Mouse (Mus musculus) limb, embryonic 12.5 days (tissue): ENCODE results near the gene Myo6. TPM values are rescaled to one million over a fixed set of nuclear protein-coding genes. Genes with fewer than 3 reads are reported as not detected.

Experiments
- ATAC-seq: fragments of 200-750 bp; cut with Nextera tagmentation; 2 replicates; pipeline ENCODE4 v1.8.0; 2017; ENCODE audit warnings: low read depth, moderate TSS enrichment; ENCODE audit not compliant: insufficient number of reproducible peaks, insufficient read depth, low FRiP score, low TSS enrichment
- H3K27ac ChIP-seq: fragments of 300-500 bp; sonication (generic); 2 replicates; pipeline ENCODE4 v1.5.1; 2016; ENCODE audit warnings: mild to moderate bottlenecking, moderate library complexity
- H3K27me3 ChIP-seq: fragments of 300-500 bp; sonication (generic); 2 replicates; pipeline ENCODE4 v1.6.1; 2016; ENCODE audit warnings: mild to moderate bottlenecking, moderate library complexity
- H3K36me3 ChIP-seq: fragments of 300-500 bp; sonication (generic); 2 replicates; pipeline ENCODE4 v1.6.1; 2016; ENCODE audit warnings: mild to moderate bottlenecking, moderate library complexity
- H3K4me1 ChIP-seq: fragments of 300-500 bp; sonication (generic); replicated peaks from 2 replicates; pipeline ENCODE4 v1.6.1; 2016
- H3K4me2 ChIP-seq: fragments of 300-500 bp; sonication (generic); 2 replicates; pipeline ENCODE4 v1.6.1; 2016; ENCODE audit warnings: mild to moderate bottlenecking, moderate library complexity
- H3K4me3 ChIP-seq: fragments of 300-500 bp; sonication (generic); replicated peaks from 2 replicates; pipeline ENCODE4 v1.5.1; 2016; ENCODE audit warnings: mild to moderate bottlenecking
- H3K9ac ChIP-seq: fragments of 300-500 bp; sonication (generic); replicated peaks from 2 replicates; pipeline ENCODE4 v1.6.1; 2016; ENCODE audit warnings: mild to moderate bottlenecking, moderate library complexity
- H3K9me3 ChIP-seq: fragments of 300-500 bp; sonication (generic); 2 replicates; pipeline ENCODE4 v1.6.1; 2016; ENCODE audit warnings: mild to moderate bottlenecking, moderate library complexity
- WGBS: fragments of 180-500 bp; shearing (Covaris S2); methylation state at CpG from one replicate; pipeline ENCODE4 v1.1.7; 2016; 5-methylcytosine and 5-hydroxymethylcytosine counted together
- polyA plus RNA-seq: library from polyadenylated mRNA; unstranded; fragments of >200 nt; fragmentation: Nextera tagmentation; extraction: Ambion mirVana; gene quantifications from 2 replicates; pipeline ENCODE4 v1.2.1, GENCODE M21; 2016

Gene Myo6
- polyA plus RNA-seq: 10.1 and 11.2 TPM in 2 replicates

GRCm38 (mm10) chr9:80164611-80165474 is at the start of gene Myo6:
TSS of gene Myo6 (plus strand) at chr9:80165031.
- Histone ChIP-seq H3K4me3 (peak within 1 kb of the TSS; percentile 71), H3K4me1 (0 out of 2 replicates have a peak, but pooled peaks cover 4% of the 10 kb centered on the region), H3K36me3 (no peaks in the 10 kb centered on the region), H3K9ac (peak within 1 kb of the TSS; percentile 77), H3K27ac (peak within 1 kb of the TSS; percentile 74), H3K9me3 (no peaks in the 10 kb centered on the region), H3K4me2 (peak within 1 kb of the TSS; percentile 70), H3K27me3 (no peaks in the 10 kb centered on the region)
- WGBS: under 1% methylated on average over 69 of the region's 69 CpGs
- peak; percentile 98 for ATAC-seq

- 22% methylated on average over 10 of the region's 10 CpGs for WGBS
- H3K36me3 ChIP-seq: peaks cover 56% of the 10 kb centered on the region
- H3K4me1 ChIP-seq: 0 out of 2 replicates have a peak, but pooled peaks cover 4% of the 10 kb centered on the region
- no peak overlapping the region for H3K27ac ChIP-seq
- no peak overlapping the region for H3K4me3 ChIP-seq
- H3K4me2 ChIP-seq: no peak overlapping the region
- no peaks in the 10 kb centered on the region for H3K9me3 ChIP-seq
- no peaks in the 10 kb centered on the region for H3K27me3 ChIP-seq
- ATAC-seq: no peak
- H3K9ac ChIP-seq: no peak overlapping the region
Observed at GRCm38 (mm10) chr9:80145992-80146587, 18.7 kb upstream of the Myo6 start.

- 89% methylated on average over 5 of the region's 5 CpGs for whole genome bisulfite sequencing
- 0 out of 2 replicates have a peak, but pooled peaks cover 4% of the 10 kb centered on the region for H3K4me1 ChIP-seq
- no peak overlapping the region for H3K4me2 ChIP-seq
- no peaks in the 10 kb centered on the region for H3K27me3 ChIP-seq
- no peaks in the 10 kb centered on the region for H3K9me3 ChIP-seq
- no peak overlapping the region for H3K4me3 ChIP-seq
- no peak for ATAC-seq
- H3K9ac ChIP-seq: no peak overlapping the region
- peaks cover 39% of the 10 kb centered on the region for H3K36me3 ChIP-seq
- H3K27ac ChIP-seq: no peak overlapping the region
Observed at GRCm38 (mm10) chr9:80149594-80149993, 15.2 kb upstream of the Myo6 start.

GRCm38 (mm10) chr9:80155277-80155676 is 9.6 kb upstream of the Myo6 start:
- Histone ChIP-seq H3K4me1 (no peaks in the 10 kb centered on the region), H3K4me3 (no peak overlapping the region), H3K9me3 (no peaks in the 10 kb centered on the region), H3K4me2 (no peak overlapping the region), H3K27me3 (no peaks in the 10 kb centered on the region), H3K36me3 (peaks cover 14% of the 10 kb centered on the region), H3K9ac (no peak overlapping the region), H3K27ac (no peak overlapping the region)
- no peak; the same call in 1 of the 2 replicates for ATAC-seq
- 84% methylated on average over 5 of the region's 5 CpGs for WGBS

GRCm38 (mm10) chr9:80156780-80157179 is 8.1 kb upstream of the Myo6 start:
- Histone ChIP-seq H3K4me1 (no peaks in the 10 kb centered on the region), H3K27me3 (no peaks in the 10 kb centered on the region), H3K27ac (no peak overlapping the region), H3K9me3 (no peaks in the 10 kb centered on the region), H3K4me3 (no peak overlapping the region), H3K36me3 (peaks cover 12% of the 10 kb centered on the region), H3K9ac (no peak overlapping the region), H3K4me2 (no peak overlapping the region)
- 55% methylated on average over 5 of the region's 5 CpGs for WGBS
- ATAC-seq: no peak

GRCm38 (mm10) chr9:80157840-80158465 is 6.9 kb upstream of the Myo6 start:
- Histone ChIP-seq H3K9ac (no peak overlapping the region), H3K36me3 (peaks cover 2% of the 10 kb centered on the region), H3K27ac (no peak overlapping the region), H3K9me3 (no peaks in the 10 kb centered on the region), H3K4me3 (no peak overlapping the region), H3K27me3 (no peaks in the 10 kb centered on the region), H3K4me2 (no peak overlapping the region), H3K4me1 (no peaks in the 10 kb centered on the region)
- WGBS: 92% methylated on average over 12 of the region's 12 CpGs
- ATAC-seq: no peak

- no peak for ATAC-seq
Observed at GRCm38 (mm10) chr9:80158937-80159336, 5.9 kb upstream of the Myo6 start.

GRCm38 (mm10) chr9:80161451-80161850 is 3.4 kb upstream of the Myo6 start:
- Histone ChIP-seq H3K9ac (no peak overlapping the region), H3K27me3 (no peaks in the 10 kb centered on the region), H3K4me2 (no peak overlapping the region), H3K27ac (no peak overlapping the region), H3K4me3 (no peak overlapping the region), H3K36me3 (no peaks in the 10 kb centered on the region), H3K4me1 (0 out of 2 replicates have a peak, but pooled peaks cover 4% of the 10 kb centered on the region), H3K9me3 (no peaks in the 10 kb centered on the region)
- ATAC-seq: no peak
- 81% methylated on average over 4 of the region's 4 CpGs for WGBS

More at GRCm38 (mm10) chr9:80158937-80159336, 5.9 kb upstream of the Myo6 start:
- Histone ChIP-seq H3K4me1 (no peaks in the 10 kb centered on the region), H3K9me3 (no peaks in the 10 kb centered on the region), H3K4me3 (no peak overlapping the region), H3K9ac (no peak overlapping the region), H3K27me3 (no peaks in the 10 kb centered on the region), H3K36me3 (no peaks in the 10 kb centered on the region), H3K4me2 (no peak overlapping the region), H3K27ac (no peak overlapping the region)
- WGBS: 86% methylated on average over 5 of the region's 5 CpGs

- WGBS: 84% methylated on average over 4 of the region's 4 CpGs
- ATAC-seq: no peak
- no peaks in the 10 kb centered on the region for H3K27me3 ChIP-seq
Observed at GRCm38 (mm10) chr9:80163126-80163723, 1.6 kb upstream of the Myo6 start.

GRCm38 (mm10) chr9:80164191-80164590 is 640 bp upstream of the Myo6 start:
- WGBS: 5% methylated on average over 13 of the region's 13 CpGs
- peak overlapping the region; percentile 27; the same call in 1 of the 2 replicates for H3K9ac ChIP-seq
- 0 out of 2 replicates have a peak, but pooled peaks cover 4% of the 10 kb centered on the region for H3K4me1 ChIP-seq
- no peaks in the 10 kb centered on the region for H3K9me3 ChIP-seq
- peak overlapping the region; percentile 70 for H3K4me2 ChIP-seq
- H3K27ac ChIP-seq: 0 out of 2 replicates have a peak overlapping the region, but pooled peaks have one; percentile 56
- H3K27me3 ChIP-seq: no peaks in the 10 kb centered on the region
- H3K4me3 ChIP-seq: peak overlapping the region; percentile 71
- ATAC-seq: no peak
- H3K36me3 ChIP-seq: no peaks in the 10 kb centered on the region

More at GRCm38 (mm10) chr9:80163126-80163723, 1.6 kb upstream of the Myo6 start:
- Histone ChIP-seq H3K4me1 (0 out of 2 replicates have a peak, but pooled peaks cover 4% of the 10 kb centered on the region), H3K4me3 (no peak overlapping the region), H3K27ac (no peak overlapping the region), H3K9ac (no peak overlapping the region), H3K9me3 (no peaks in the 10 kb centered on the region), H3K4me2 (no peak overlapping the region), H3K36me3 (no peaks in the 10 kb centered on the region)
